Mouse (Mus musculus) brown adipose tissue, adult 24 weeks (tissue): ENCODE measurements around the gene Scaper. TPM values are rescaled to one million over a fixed set of nuclear protein-coding genes. Genes with fewer than 3 reads are reported as not detected.
A peak's percentile ranks its signal among the peaks of the same experiment; 100 is the strongest.

Experiments used
- H3K27ac ChIP-seq: fragments of 200-500 bp; replicated peaks from 2 replicates; pipeline ENCODE4 v1.5.1; 2012; ENCODE audit warnings: low read depth, mild to moderate bottlenecking, low read length
- H3K4me1 ChIP-seq: fragments of 200-500 bp; 2 replicates; pipeline ENCODE4 v1.6.1; 2012; ENCODE audit warnings: low read length, mixed read lengths; ENCODE audit not compliant: control insufficient read depth, insufficient read depth, insufficient read length
- H3K4me3 ChIP-seq: fragments of 200-500 bp; 2 replicates; pipeline ENCODE4 v1.5.1; 2012; ENCODE audit warnings: low read depth, mild to moderate bottlenecking, low read length, moderate library complexity; ENCODE audit not compliant: insufficient read depth
- polyA plus RNA-seq: library from polyadenylated mRNA; stranded (reverse); fragments of >200 nt; gene quantifications from 2 replicates; pipeline ENCODE4 v1.2.4, GENCODE M21; 2012; ENCODE audit not compliant: missing spikeins, insufficient read depth, insufficient read length

The Scaper gene
- 4.4 and 6.1 TPM in 2 replicates for polyA plus RNA-seq

GRCm38 (mm10) chr9:55937664-55938617 is at the start of gene Scaper:
TSS of gene Scaper (minus strand) at chr9:55938119.
- H3K27ac ChIP-seq, result peak within 1 kb of the TSS; percentile 76
- H3K4me1 ChIP-seq, result peaks cover 3% of the 10 kb centered on the region; the same call in 1 of the 2 replicates

GRCm38 (mm10) chr9:55946819-55947218 is 8.9 kb upstream of the Scaper start:
- Histone ChIP-seq H3K4me3 (no peak overlapping the region), H3K27ac (no peak overlapping the region), H3K4me1 (no peaks in the 10 kb centered on the region)

More at GRCm38 (mm10) chr9:55937664-55938617, at the start of gene Scaper:
- H3K4me3 ChIP-seq, result peak within 1 kb of the TSS; percentile 94

- Histone ChIP-seq H3K4me3 (no peak overlapping the region), H3K4me1 (peaks cover 3% of the 10 kb centered on the region; the same call in 1 of the 2 replicates), H3K27ac (no peak overlapping the region)
Observed at GRCm38 (mm10) chr9:55941356-55941755, 3.4 kb upstream of the Scaper start.

- peaks cover 3% of the 10 kb centered on the region; the same call in 1 of the 2 replicates for H3K4me1 ChIP-seq
- H3K27ac ChIP-seq, result no peak overlapping the region
- H3K4me3 ChIP-seq, result peak overlapping the region; percentile 85; the same call in 1 of the 2 replicates
Observed at GRCm38 (mm10) chr9:55938618-55938985, 683 bp upstream of the Scaper start.

GRCm38 (mm10) chr9:55937224-55937663 is 675 bp downstream of the Scaper start:
- Histone ChIP-seq H3K4me3 (peak overlapping the region; percentile 94), H3K4me1 (peaks cover 3% of the 10 kb centered on the region; the same call in 1 of the 2 replicates), H3K27ac (no peak overlapping the region)

- Histone ChIP-seq H3K4me1 (no peaks in the 10 kb centered on the region), H3K27ac (no peak overlapping the region), H3K4me3 (no peak overlapping the region)
Observed at GRCm38 (mm10) chr9:55932482-55932881, 5.4 kb downstream of the Scaper start.

GRCm38 (mm10) chr9:55918579-55918978 is 19.3 kb downstream of the Scaper start:
- Histone ChIP-seq H3K4me3 (no peak overlapping the region), H3K27ac (no peak overlapping the region), H3K4me1 (no peaks in the 10 kb centered on the region)

GRCm38 (mm10) chr9:55916751-55917150 is 21.2 kb downstream of the Scaper start:
- Histone ChIP-seq H3K4me1 (no peaks in the 10 kb centered on the region), H3K27ac (no peak overlapping the region), H3K4me3 (no peak overlapping the region)

- Histone ChIP-seq H3K4me3 (no peak overlapping the region), H3K4me1 (no peaks in the 10 kb centered on the region), H3K27ac (no peak overlapping the region)
Observed at GRCm38 (mm10) chr9:55911481-55911880, 26.4 kb downstream of the Scaper start.

- no peak overlapping the region for H3K4me3 ChIP-seq
- no peak overlapping the region for H3K27ac ChIP-seq
- H3K4me1 ChIP-seq, result no peaks in the 10 kb centered on the region
Observed at GRCm38 (mm10) chr9:55902964-55903363, 35.0 kb downstream of the Scaper start.

GRCm38 (mm10) chr9:55901588-55901987 is 36.3 kb downstream of the Scaper start:
- Histone ChIP-seq H3K27ac (no peak overlapping the region), H3K4me3 (no peak overlapping the region), H3K4me1 (no peaks in the 10 kb centered on the region)

GRCm38 (mm10) chr9:55900531-55900930 is 37.4 kb downstream of the Scaper start:
- H3K27ac ChIP-seq, result no peak overlapping the region
- no peaks in the 10 kb centered on the region for H3K4me1 ChIP-seq
- H3K4me3 ChIP-seq, result no peak overlapping the region

GRCm38 (mm10) chr9:55878066-55878465 is 59.9 kb downstream of the Scaper start:
- no peak overlapping the region for H3K27ac ChIP-seq
- no peak overlapping the region for H3K4me3 ChIP-seq
- H3K4me1 ChIP-seq, result no peaks in the 10 kb centered on the region

GRCm38 (mm10) chr9:55789442-55789841 is 148.5 kb downstream of the Scaper start:
- H3K4me1 ChIP-seq, result no peaks in the 10 kb centered on the region
- no peak overlapping the region for H3K4me3 ChIP-seq
- H3K27ac ChIP-seq, result no peak overlapping the region

GRCm38 (mm10) chr9:55712016-55712415 is 225.9 kb downstream of the Scaper start:
- no peak overlapping the region for H3K27ac ChIP-seq
- H3K4me1 ChIP-seq, result no peaks in the 10 kb centered on the region
- no peak overlapping the region for H3K4me3 ChIP-seq

GRCm38 (mm10) chr9:55710553-55710952 is 227.4 kb downstream of the Scaper start:
- H3K27ac ChIP-seq, result no peak overlapping the region
- no peak overlapping the region for H3K4me3 ChIP-seq
- no peaks in the 10 kb centered on the region for H3K4me1 ChIP-seq
